Mouse (Mus musculus) liver, adult 2 months (tissue): ENCODE measurements around the gene Zfp366.

Experiments used
- CTCF ChIP-seq: fragments of 200-500 bp; IDR thresholded peaks from 2 replicates; pipeline ENCODE4 v1.5.1; 2011; ENCODE audit warnings: low read depth, low read length, control low read depth
- POLR2A ChIP-seq: fragments of 200-500 bp; IDR thresholded peaks from 2 replicates; pipeline ENCODE4 v1.6.1; 2011; ENCODE audit warnings: low read length, control low read depth; ENCODE audit not compliant: insufficient read depth; ENCODE audit errors: extremely low read depth

GRCm38 (mm10) chr13:99196314-99196713, 11.7 kb downstream of the Zfp366 start:
- TF ChIP-seq CTCF = no peak
- no peak for TF ChIP-seq POLR2A
